Mouse (Mus musculus) embryonic facial prominence, embryonic 15.5 days (tissue): Measurements from ENCODE around the gene 1700102P08Rik. TPM values are rescaled to one million over a fixed set of nuclear protein-coding genes. Genes with fewer than 3 reads are reported as not detected.
A peak's percentile ranks its signal among the peaks of the same experiment; 100 is the strongest.

Experiments
- ATAC-seq: fragments of 200-750 bp; cut with Nextera tagmentation; 2 replicates; pipeline ENCODE4 v1.8.0; 2017; ENCODE audit warnings: low read depth, moderate TSS enrichment; ENCODE audit not compliant: insufficient number of reproducible peaks, low FRiP score, low TSS enrichment
- H3K27ac ChIP-seq: fragments of 300-500 bp; sonication (generic); replicated peaks from 2 replicates; pipeline ENCODE4 v1.5.1; 2015; ENCODE audit warnings: mild to moderate bottlenecking, inconsistent platforms
- H3K27me3 ChIP-seq: fragments of 300-500 bp; sonication (generic); 2 replicates; pipeline ENCODE4 v1.6.1; 2015; ENCODE audit warnings: inconsistent platforms
- H3K36me3 ChIP-seq: fragments of 300-500 bp; sonication (generic); 2 replicates; pipeline ENCODE4 v1.6.1; 2015; ENCODE audit warnings: mild to moderate bottlenecking, inconsistent platforms
- H3K4me1 ChIP-seq: fragments of 300-500 bp; sonication (generic); 2 replicates; pipeline ENCODE4 v1.6.1; 2015; ENCODE audit warnings: inconsistent platforms
- H3K4me2 ChIP-seq: fragments of 300-500 bp; sonication (generic); replicated peaks from 2 replicates; pipeline ENCODE4 v1.6.1; 2015; ENCODE audit warnings: mild to moderate bottlenecking, inconsistent platforms
- H3K4me3 ChIP-seq: fragments of 300-500 bp; sonication (generic); replicated peaks from 2 replicates; pipeline ENCODE4 v1.5.1; 2015; ENCODE audit warnings: mild to moderate bottlenecking, inconsistent platforms
- H3K9ac ChIP-seq: fragments of 300-500 bp; sonication (generic); 2 replicates; pipeline ENCODE4 v1.6.1; 2015; ENCODE audit warnings: inconsistent platforms
- H3K9me3 ChIP-seq: fragments of 300-500 bp; sonication (generic); replicated peaks from 2 replicates; pipeline ENCODE4 v1.6.1; 2016; ENCODE audit warnings: inconsistent platforms
- WGBS: fragments of 180-500 bp; shearing (Covaris S2); methylation state at CpG from one replicate; pipeline ENCODE4 v1.1.7; 2015; 5-methylcytosine and 5-hydroxymethylcytosine counted together
- polyA plus RNA-seq: library from polyadenylated mRNA; unstranded; fragments of >200 nt; fragmentation: Nextera tagmentation; extraction: Ambion mirVana; gene quantifications from 2 replicates; pipeline ENCODE4 v1.2.1, GENCODE M21; 2015

1700102P08Rik gene
- polyA plus RNA-seq, 1 experiment from 2014 or later: 1.1 TPM

- H3K27ac ChIP-seq: peak overlapping the region; percentile 41; the same call in 1 of the 2 replicates
- H3K4me3 ChIP-seq: peak overlapping the region; percentile 62; the same call in 1 of the 2 replicates
- H3K4me1 ChIP-seq: peaks cover 51% of the 10 kb centered on the region
- 63% methylated on average over 21 of the region's 21 CpGs for WGBS
- peaks cover 13% of the 10 kb centered on the region; the same call in 1 of the 2 replicates for H3K36me3 ChIP-seq
- no peak overlapping the region for H3K9ac ChIP-seq
- ATAC-seq: no peak
- no peaks in the 10 kb centered on the region for H3K9me3 ChIP-seq
- H3K4me2 ChIP-seq: peak overlapping the region; percentile 86
- no peaks in the 10 kb centered on the region for H3K27me3 ChIP-seq
These were observed 57.9 kb downstream of the 1700102P08Rik start for GRCm38 (mm10) chr9:108450292-108451169.

- Histone ChIP-seq H3K4me2 (peak overlapping the region; percentile 86), H3K9me3 (no peaks in the 10 kb centered on the region), H3K36me3 (peaks cover 13% of the 10 kb centered on the region; the same call in 1 of the 2 replicates), H3K9ac (no peak overlapping the region), H3K4me1 (peaks cover 51% of the 10 kb centered on the region), H3K4me3 (peak overlapping the region; percentile 62), H3K27me3 (no peaks in the 10 kb centered on the region), H3K27ac (peak overlapping the region; percentile 41; the same call in 1 of the 2 replicates)
- ATAC-seq: no peak
- 87% methylated on average over 6 of the region's 6 CpGs for WGBS
These were observed 58.5 kb downstream of the 1700102P08Rik start for GRCm38 (mm10) chr9:108451170-108451493.

DNA sequence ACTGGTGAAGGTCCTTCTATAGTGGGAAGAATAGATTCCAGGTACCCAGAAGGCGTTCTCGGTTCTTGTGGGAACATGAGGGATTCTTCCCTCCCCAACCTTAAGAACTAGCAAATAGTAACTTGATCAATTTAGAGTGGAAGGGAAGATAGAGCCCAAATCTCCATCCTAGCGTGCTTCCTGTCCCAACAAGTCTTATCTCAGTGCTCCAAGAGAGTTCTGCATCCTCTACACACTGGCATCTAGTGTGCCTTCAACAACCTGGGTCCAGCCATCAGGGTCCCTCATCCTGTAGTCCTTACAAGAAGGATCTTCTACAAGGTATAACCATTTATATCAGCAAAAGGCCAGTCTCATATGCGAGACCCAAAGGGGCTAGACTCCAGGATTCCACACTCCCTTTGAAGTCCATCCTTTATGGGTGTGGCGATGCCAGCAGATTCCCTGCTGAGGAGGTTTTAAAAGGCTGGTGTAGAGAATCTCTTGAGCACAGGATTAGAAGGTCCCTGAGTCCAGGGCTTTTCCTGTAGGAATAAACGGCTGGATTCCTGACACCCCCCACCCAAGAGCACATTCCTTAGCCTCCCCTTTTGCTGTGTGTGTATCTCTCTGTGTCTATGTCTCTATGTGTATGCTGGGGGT, 59.0 kb downstream of the 1700102P08Rik start:
- peak overlapping the region; percentile 62 for H3K4me3 ChIP-seq
- H3K4me1 ChIP-seq: peaks cover 51% of the 10 kb centered on the region
- peak overlapping the region; percentile 86 for H3K4me2 ChIP-seq
- ATAC-seq: no peak
- H3K36me3 ChIP-seq: peaks cover 13% of the 10 kb centered on the region; the same call in 1 of the 2 replicates
- H3K9me3 ChIP-seq: no peaks in the 10 kb centered on the region
- peak overlapping the region; percentile 91 for H3K27ac ChIP-seq
- H3K9ac ChIP-seq: peak overlapping the region; percentile 68
- 42% methylated on average over 6 of the region's 6 CpGs for WGBS
- no peaks in the 10 kb centered on the region for H3K27me3 ChIP-seq

GRCm38 (mm10) chr9:108452291-108452906, 59.8 kb downstream of the 1700102P08Rik start:
- H3K36me3 ChIP-seq: peaks cover 13% of the 10 kb centered on the region; the same call in 1 of the 2 replicates
- peak overlapping the region; percentile 86 for H3K4me2 ChIP-seq
- WGBS: under 1% methylated on average over 40 of the region's 40 CpGs
- H3K9me3 ChIP-seq: no peaks in the 10 kb centered on the region
- H3K27ac ChIP-seq: peak overlapping the region; percentile 91
- H3K4me1 ChIP-seq: peaks cover 51% of the 10 kb centered on the region
- peak; percentile 90 for ATAC-seq
- peak overlapping the region; percentile 62 for H3K4me3 ChIP-seq
- no peaks in the 10 kb centered on the region for H3K27me3 ChIP-seq
- peak overlapping the region; percentile 68 for H3K9ac ChIP-seq

- peaks cover 9% of the 10 kb centered on the region; the same call in 1 of the 2 replicates for H3K36me3 ChIP-seq
- H3K4me3 ChIP-seq: peak overlapping the region; percentile 62
- peak overlapping the region; percentile 91 for H3K27ac ChIP-seq
- peaks cover 51% of the 10 kb centered on the region for H3K4me1 ChIP-seq
- no peak for ATAC-seq
- 11% methylated on average over 6 of the region's 6 CpGs for WGBS
- peak overlapping the region; percentile 86 for H3K4me2 ChIP-seq
- H3K9me3 ChIP-seq: no peaks in the 10 kb centered on the region
- H3K27me3 ChIP-seq: no peaks in the 10 kb centered on the region
- peak overlapping the region; percentile 68 for H3K9ac ChIP-seq
These were observed 60.3 kb downstream of the 1700102P08Rik start for GRCm38 (mm10) chr9:108452911-108453310.

DNA sequence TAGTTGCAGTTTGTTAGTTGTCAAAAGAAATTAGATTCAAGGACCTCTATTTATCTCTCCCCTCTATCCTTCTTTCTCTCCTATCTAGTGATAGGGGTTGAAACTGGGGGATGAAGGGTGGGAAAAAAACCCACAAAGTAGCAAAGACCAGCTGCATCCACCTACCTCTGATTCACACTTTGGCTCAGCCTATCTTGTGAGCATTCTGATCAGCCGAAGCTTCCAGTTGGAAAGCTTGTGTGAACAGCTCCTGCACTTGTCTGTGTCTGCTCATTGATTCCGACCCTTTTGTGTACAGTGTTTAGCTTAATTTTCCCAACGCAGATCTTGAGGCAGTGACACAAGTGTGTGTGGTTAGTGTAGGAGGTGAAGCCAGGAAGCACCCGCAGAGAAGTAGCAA, 60.9 kb downstream of the 1700102P08Rik start:
- 46% methylated on average over 4 of the region's 4 CpGs for WGBS
- H3K27me3 ChIP-seq: no peaks in the 10 kb centered on the region
- no peaks in the 10 kb centered on the region for H3K9me3 ChIP-seq
- peaks cover 3% of the 10 kb centered on the region; the same call in 1 of the 2 replicates for H3K36me3 ChIP-seq
- peak overlapping the region; percentile 86 for H3K4me2 ChIP-seq
- H3K27ac ChIP-seq: peak overlapping the region; percentile 91
- ATAC-seq: no peak
- peaks cover 51% of the 10 kb centered on the region for H3K4me1 ChIP-seq
- peak overlapping the region; percentile 62 for H3K4me3 ChIP-seq
- H3K9ac ChIP-seq: no peak overlapping the region

GRCm38 (mm10) chr9:108454429-108454828, 61.8 kb downstream of the 1700102P08Rik start:
- Histone ChIP-seq H3K4me2 (no peak overlapping the region), H3K36me3 (no peaks in the 10 kb centered on the region)

DNA sequence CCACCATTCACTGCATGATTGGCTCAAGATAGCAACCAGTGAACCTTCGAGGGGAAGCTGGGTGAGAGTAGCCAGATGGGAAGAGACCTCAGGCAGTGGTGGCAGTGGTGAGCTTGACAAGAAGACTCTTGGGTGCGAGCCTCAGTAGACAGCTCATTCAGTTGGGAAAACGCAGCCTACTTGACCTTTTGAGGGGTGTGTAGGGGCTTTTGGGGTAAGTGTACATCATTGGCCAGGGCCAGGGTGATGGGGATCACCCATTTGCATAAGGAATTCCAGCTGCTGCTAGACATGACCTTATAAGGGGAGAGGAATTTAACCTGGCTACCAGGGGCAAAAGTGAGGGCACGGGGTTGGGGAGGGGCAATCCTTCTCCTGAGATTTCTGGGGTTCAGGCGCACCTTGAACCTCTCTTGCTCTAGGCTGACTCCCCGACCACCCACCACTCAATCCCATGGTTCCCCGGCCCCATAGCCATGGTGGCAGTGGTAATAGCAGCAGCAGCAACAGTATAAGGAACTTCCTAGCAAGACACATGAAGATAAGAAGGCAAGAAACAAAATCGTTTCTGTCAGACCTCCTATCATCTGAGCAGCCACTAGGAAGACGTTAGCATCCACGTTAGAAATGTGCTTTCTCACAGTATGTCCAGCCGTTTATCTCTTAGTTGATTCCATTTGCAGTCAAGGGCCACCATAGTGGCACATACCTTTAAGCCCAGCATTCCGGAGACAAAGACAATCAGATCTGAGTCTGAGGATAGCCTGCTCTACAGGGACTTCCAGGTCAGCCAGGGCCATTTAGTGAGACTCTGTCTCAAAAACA, 63.4 kb downstream of the 1700102P08Rik start:
- Histone ChIP-seq H3K27me3 (no peaks in the 10 kb centered on the region), H3K27ac (no peak overlapping the region), H3K9me3 (no peaks in the 10 kb centered on the region), H3K4me1 (peaks cover 39% of the 10 kb centered on the region), H3K36me3 (no peaks in the 10 kb centered on the region), H3K4me2 (no peak overlapping the region), H3K4me3 (no peak overlapping the region), H3K9ac (no peak overlapping the region)
- ATAC-seq: no peak
- 72% methylated on average over 12 of the region's 12 CpGs for WGBS

More at GRCm38 (mm10) chr9:108454429-108454828, 61.8 kb downstream of the 1700102P08Rik start:
- ATAC-seq: no peak
- no peak overlapping the region for H3K9ac ChIP-seq
- WGBS: 91% methylated on average over 6 of the region's 6 CpGs
- peaks cover 47% of the 10 kb centered on the region for H3K4me1 ChIP-seq
- H3K27ac ChIP-seq: no peak overlapping the region
- H3K27me3 ChIP-seq: no peaks in the 10 kb centered on the region
- no peak overlapping the region for H3K4me3 ChIP-seq
- no peaks in the 10 kb centered on the region for H3K9me3 ChIP-seq

DNA sequence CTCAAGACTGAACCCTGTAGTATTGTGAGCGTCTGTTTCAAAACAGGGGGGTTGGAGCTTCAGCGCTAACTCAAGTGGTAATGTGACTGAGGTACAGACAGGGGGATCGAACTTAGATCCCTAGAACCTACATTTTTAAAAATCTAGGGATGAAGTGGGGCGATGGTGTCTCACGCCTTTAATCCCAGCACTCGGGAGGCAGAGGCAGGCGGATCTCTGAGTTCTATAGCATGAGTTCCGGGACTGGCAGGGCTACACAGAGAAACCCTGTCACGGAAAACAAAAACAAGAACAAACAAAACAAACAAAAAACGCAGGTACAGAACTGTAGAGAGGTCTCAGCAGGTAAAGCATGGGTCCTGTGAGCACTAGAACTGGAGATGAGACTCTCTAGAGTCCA, 64.3 kb downstream of the 1700102P08Rik start:
- no peak overlapping the region for H3K27ac ChIP-seq
- H3K4me2 ChIP-seq: no peak overlapping the region
- 0 out of 2 replicates have a peak, but pooled peaks cover 1% of the 10 kb centered on the region for H3K36me3 ChIP-seq
- WGBS: 88% methylated on average over 10 of the region's 10 CpGs
- H3K9me3 ChIP-seq: no peaks in the 10 kb centered on the region
- H3K4me3 ChIP-seq: no peak overlapping the region
- ATAC-seq: no peak
- peaks cover 39% of the 10 kb centered on the region for H3K4me1 ChIP-seq
- H3K27me3 ChIP-seq: no peaks in the 10 kb centered on the region
- no peak overlapping the region for H3K9ac ChIP-seq

DNA sequence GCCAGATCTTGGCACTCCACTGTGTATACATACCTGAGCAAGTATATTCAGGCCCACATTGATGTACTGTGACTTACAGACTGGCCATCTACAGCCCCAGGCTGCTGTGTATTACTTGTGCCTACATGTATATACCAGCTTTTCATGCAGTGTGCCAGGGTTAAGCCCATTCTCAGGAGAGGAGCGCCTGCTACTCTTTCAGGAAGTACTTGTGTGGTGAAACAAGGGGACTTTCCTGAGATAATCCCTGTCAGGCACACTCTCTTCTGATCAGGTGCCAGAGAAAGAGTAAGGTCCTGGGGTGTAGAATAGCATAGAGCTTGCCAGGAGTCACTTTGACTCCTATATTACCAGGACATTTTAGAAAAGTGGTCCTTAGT, 67.3 kb downstream of the 1700102P08Rik start:
- H3K9ac ChIP-seq: no peak overlapping the region
- ATAC-seq: no peak
- peak overlapping the region; percentile 92 for H3K4me3 ChIP-seq
- H3K27ac ChIP-seq: peak overlapping the region; percentile 94
- H3K4me1 ChIP-seq: peaks cover 20% of the 10 kb centered on the region
- peak overlapping the region; percentile 66 for H3K4me2 ChIP-seq
- H3K27me3 ChIP-seq: no peaks in the 10 kb centered on the region
- no peaks in the 10 kb centered on the region for H3K9me3 ChIP-seq
- WGBS: 74% methylated on average over 1 of the region's 1 CpGs
- H3K36me3 ChIP-seq: peaks cover 28% of the 10 kb centered on the region
